Mouse (Mus musculus): ENCODE measurements at regions not wholly inside any gene's neighbourhood (a gene's known extent, or its start where the extent isn't known, plus 50 kb on each side); places are given as distances from the start of the nearest gene placed in this dataset.

DNA sequence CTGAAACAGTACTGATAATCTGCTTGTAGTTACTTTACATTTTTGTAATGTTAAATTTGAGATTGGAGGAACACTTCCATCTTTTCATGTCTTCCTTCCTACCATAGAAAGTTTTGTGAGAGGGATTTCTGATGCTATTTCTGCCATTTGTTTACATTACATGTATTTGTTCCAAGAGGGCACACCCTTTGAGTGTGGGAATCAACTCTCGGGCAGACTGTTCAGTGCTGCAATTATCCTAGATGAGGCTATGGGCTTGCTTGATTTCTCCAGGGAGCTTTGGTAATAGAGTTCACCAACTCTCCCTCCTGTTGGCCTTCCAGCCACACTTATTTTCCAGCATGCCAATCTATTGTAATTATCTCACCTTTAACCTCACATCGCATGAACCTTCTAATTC lies 52.4 kb downstream of the Gm13691 start:
- no peak overlapping the region for H3K27ac ChIP-seq (ENCODE audit: low read depth)
- H3K4me2 ChIP-seq (ENCODE audit: low read depth, low read length), result no peak overlapping the region
- H3K9ac ChIP-seq (replicated peaks), result no peak overlapping the region
- H3K4me3 ChIP-seq (ENCODE audit: low read depth, low read length), result no peak overlapping the region
- H3K36me3 ChIP-seq (replicated peaks; ENCODE audit: insufficient read depth, low read length), result no peaks in the 10 kb centered on the region
- 69% methylated on average over 2 of the region's 2 CpGs for WGBS (ENCODE audit: insufficient replicate concordance)
- ATAC-seq, result no peak
- no peaks in the 10 kb centered on the region for H3K4me1 ChIP-seq (ENCODE audit: insufficient read depth)
- TF ChIP-seq EP300 (IDR thresholded peaks at IDR 0.05; ENCODE audit: low read depth) (no peak), CTCF (IDR thresholded peaks at IDR 0.05; ENCODE audit: low read depth) (no peak)
- H3K9me3 ChIP-seq (ENCODE audit: low read length), result no peaks in the 10 kb centered on the region
- H3K27me3 ChIP-seq (ENCODE audit: insufficient read depth, low read length), result no peaks in the 10 kb centered on the region
- no peak for DNase-seq

DNA sequence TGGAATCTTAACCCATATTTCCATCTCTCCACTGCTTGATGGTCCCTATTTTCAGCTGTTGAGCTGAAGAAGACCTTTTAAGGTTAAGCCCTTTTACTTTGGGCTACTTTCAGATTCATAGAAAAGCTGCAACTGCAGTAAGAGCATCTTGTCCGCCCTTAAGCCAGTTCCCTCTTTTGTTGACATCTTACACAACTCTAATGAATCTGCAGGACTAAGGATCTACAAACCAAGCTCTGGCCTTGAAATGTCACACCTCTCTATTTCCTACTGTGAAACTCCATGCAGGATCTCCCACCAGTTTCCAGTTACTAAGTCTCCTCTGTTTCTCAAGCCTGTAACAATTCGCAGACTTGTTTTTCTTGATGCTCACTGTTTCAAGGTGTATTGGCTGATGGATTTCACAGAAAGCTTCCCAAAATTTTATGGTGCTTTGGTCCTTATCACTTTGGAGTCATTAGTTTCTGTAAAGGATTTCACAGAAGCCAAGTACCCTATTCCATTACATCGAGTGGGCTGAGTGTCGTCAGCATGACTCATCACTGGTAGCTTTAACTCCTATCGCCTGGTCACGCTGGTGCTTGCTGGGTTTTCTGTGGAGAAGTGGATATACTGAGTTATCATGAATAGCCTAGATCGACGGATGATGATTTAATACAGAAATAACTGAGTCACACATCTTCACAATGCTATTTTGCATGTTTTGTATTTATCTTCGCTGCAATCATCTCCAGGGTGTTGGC lies 58.2 kb downstream of the Gm13691 start:
- no peaks in the 10 kb centered on the region for H3K36me3 ChIP-seq (replicated peaks; ENCODE audit: insufficient read depth, low read length)
- 83% methylated on average over 9 of the region's 9 CpGs for WGBS (ENCODE audit: insufficient replicate concordance)
- ATAC-seq, result no peak

GRCm38 (mm10) chr2:84051883-84052331 lies 61.6 kb downstream of the Gm13691 start:
- 21% methylated on average over 3 of the region's 3 CpGs for WGBS (ENCODE audit: insufficient replicate concordance)
- Histone ChIP-seq H3K36me3 (replicated peaks; ENCODE audit: insufficient read depth, low read length) (no peaks in the 10 kb centered on the region), H3K4me2 (ENCODE audit: low read depth, low read length) (peak overlapping the region; percentile 42), H3K9me3 (ENCODE audit: low read length) (no peaks in the 10 kb centered on the region), H3K27me3 (ENCODE audit: insufficient read depth, low read length) (no peaks in the 10 kb centered on the region), H3K9ac (replicated peaks) (no peak overlapping the region), H3K27ac (ENCODE audit: low read depth) (peak overlapping the region; percentile 83), H3K4me1 (ENCODE audit: insufficient read depth) (peaks cover 9% of the 10 kb centered on the region; the same call in 1 of the 2 replicates), H3K4me3 (ENCODE audit: low read depth, low read length) (no peak overlapping the region)
- DNase-seq (peak; percentile 27), ATAC-seq (peak; percentile 99)
- TF ChIP-seq CTCF (IDR thresholded peaks at IDR 0.05; ENCODE audit: low read depth) (no peak), EP300 (IDR thresholded peaks at IDR 0.05; ENCODE audit: low read depth) (peak; percentile 97)

More for the DNA sequence above, 58.2 kb downstream of the Gm13691 start:
- no peak overlapping the region for H3K27ac ChIP-seq (ENCODE audit: low read depth)
- H3K27me3 ChIP-seq (ENCODE audit: insufficient read depth, low read length), result no peaks in the 10 kb centered on the region
- H3K9me3 ChIP-seq (ENCODE audit: low read length), result no peaks in the 10 kb centered on the region
- H3K4me3 ChIP-seq (ENCODE audit: low read depth, low read length), result no peak overlapping the region
- no peak for DNase-seq
- no peak overlapping the region for H3K9ac ChIP-seq (replicated peaks)
- H3K4me2 ChIP-seq (ENCODE audit: low read depth, low read length), result no peak overlapping the region
- peaks cover 9% of the 10 kb centered on the region; the same call in 1 of the 2 replicates for H3K4me1 ChIP-seq (ENCODE audit: insufficient read depth)
- TF ChIP-seq EP300 (IDR thresholded peaks at IDR 0.05; ENCODE audit: low read depth) (no peak), CTCF (IDR thresholded peaks at IDR 0.05; ENCODE audit: low read depth) (no peak)

DNA sequence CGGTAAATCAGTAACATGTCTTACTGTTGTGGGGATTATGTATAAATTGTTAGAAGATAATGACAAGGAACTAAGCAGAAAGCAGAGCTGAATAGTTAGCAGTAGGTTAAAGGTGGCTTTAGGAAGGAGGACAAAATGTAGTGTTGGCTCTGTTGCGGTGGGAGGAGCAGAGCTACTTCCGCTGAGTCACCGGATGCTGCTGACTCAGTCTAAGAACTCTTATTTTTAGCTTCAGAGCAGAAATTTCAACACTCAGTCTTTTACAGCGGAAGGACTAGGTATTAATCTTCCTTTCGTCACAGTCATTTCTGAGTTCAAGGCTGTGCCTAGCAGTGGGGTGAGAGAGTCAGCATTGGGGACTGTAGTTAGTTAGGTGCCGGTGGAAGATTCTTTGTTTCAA lies 68.9 kb downstream of the Gm13691 start:
- peaks cover 5% of the 10 kb centered on the region for H3K4me1 ChIP-seq (ENCODE audit: insufficient read depth)
- H3K9ac ChIP-seq (replicated peaks), result no peak overlapping the region
- peak overlapping the region; percentile 69 for H3K27ac ChIP-seq (ENCODE audit: low read depth)
- no peak overlapping the region for H3K4me3 ChIP-seq (ENCODE audit: low read depth, low read length)
- no peaks in the 10 kb centered on the region for H3K36me3 ChIP-seq (replicated peaks; ENCODE audit: insufficient read depth, low read length)
- ATAC-seq (peak; percentile 95), DNase-seq (peak; percentile 66)
- 43% methylated on average over 7 of the region's 7 CpGs for WGBS (ENCODE audit: insufficient replicate concordance)
- H3K9me3 ChIP-seq (ENCODE audit: low read length), result no peaks in the 10 kb centered on the region
- H3K4me2 ChIP-seq (ENCODE audit: low read depth, low read length), result peak overlapping the region; percentile 35
- TF ChIP-seq CTCF (IDR thresholded peaks at IDR 0.05; ENCODE audit: low read depth), result no peak
- peak; percentile 84 for TF ChIP-seq EP300 (IDR thresholded peaks at IDR 0.05; ENCODE audit: low read depth)
- no peaks in the 10 kb centered on the region for H3K27me3 ChIP-seq (ENCODE audit: insufficient read depth, low read length)

- Histone ChIP-seq H3K4me3 (ENCODE audit: low read depth, low read length) (no peak overlapping the region), H3K4me2 (ENCODE audit: low read depth, low read length) (no peak overlapping the region), H3K9me3 (ENCODE audit: low read length) (no peaks in the 10 kb centered on the region), H3K9ac (replicated peaks) (no peak overlapping the region), H3K36me3 (replicated peaks; ENCODE audit: insufficient read depth, low read length) (no peaks in the 10 kb centered on the region), H3K4me1 (ENCODE audit: insufficient read depth) (peaks cover 5% of the 10 kb centered on the region), H3K27ac (ENCODE audit: low read depth) (no peak overlapping the region), H3K27me3 (ENCODE audit: insufficient read depth, low read length) (no peaks in the 10 kb centered on the region)
- TF ChIP-seq CTCF (IDR thresholded peaks at IDR 0.05; ENCODE audit: low read depth) (no peak), EP300 (IDR thresholded peaks at IDR 0.05; ENCODE audit: low read depth) (no peak)
- no peak for ATAC-seq
- no peak for DNase-seq
- 67% methylated on average over 1 of the region's 1 CpGs for WGBS (ENCODE audit: insufficient replicate concordance)
Measured at GRCm38 (mm10) chr2:84061221-84061620, 70.9 kb downstream of the Gm13691 start.

DNA sequence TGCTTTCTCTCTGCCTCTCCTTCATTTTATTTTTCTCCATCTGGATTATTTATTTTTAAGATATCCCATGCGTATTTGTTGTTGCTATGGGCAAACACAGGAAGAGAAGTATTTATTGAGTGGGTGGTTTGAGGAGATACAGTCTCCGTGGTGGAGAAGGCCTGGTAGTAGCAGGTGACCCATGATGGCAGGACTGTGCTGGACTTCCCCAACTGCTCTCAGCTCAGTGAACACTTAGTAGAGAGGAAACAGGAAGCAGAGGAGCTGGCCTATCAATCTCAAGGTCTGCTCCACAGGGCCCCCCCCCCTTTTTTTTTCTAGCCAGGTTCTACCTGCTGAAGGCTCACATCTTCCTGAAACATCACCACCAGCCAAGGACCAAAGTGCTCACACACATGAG lies 74.0 kb downstream of the Gm13691 start:
- H3K9ac ChIP-seq (replicated peaks), result no peak overlapping the region
- ATAC-seq, result no peak

More for the DNA sequence above, 74.0 kb downstream of the Gm13691 start:
- H3K27ac ChIP-seq (ENCODE audit: low read depth), result no peak overlapping the region
- H3K4me1 ChIP-seq (ENCODE audit: insufficient read depth), result peaks cover 2% of the 10 kb centered on the region
- no peaks in the 10 kb centered on the region for H3K36me3 ChIP-seq (replicated peaks; ENCODE audit: insufficient read depth, low read length)
- DNase-seq, result no peak
- H3K4me2 ChIP-seq (ENCODE audit: low read depth, low read length), result no peak overlapping the region
- no peak overlapping the region for H3K4me3 ChIP-seq (ENCODE audit: low read depth, low read length)
- 37% methylated on average over 2 of the region's 2 CpGs for WGBS (ENCODE audit: insufficient replicate concordance)
- H3K9me3 ChIP-seq (ENCODE audit: low read length), result no peaks in the 10 kb centered on the region
- H3K27me3 ChIP-seq (ENCODE audit: insufficient read depth, low read length), result no peaks in the 10 kb centered on the region
- TF ChIP-seq EP300 (IDR thresholded peaks at IDR 0.05; ENCODE audit: low read depth) (no peak), CTCF (IDR thresholded peaks at IDR 0.05; ENCODE audit: low read depth) (no peak)

Measured in liver, postnatal 0 days (tissue).